Mouse (Mus musculus) bone marrow macrophage, adult 2 months (primary cell): Measurements from ENCODE around the gene Mettl7a3.

Source experiments
- CTCF ChIP-seq: IDR thresholded peaks from 2 replicates; pipeline ENCODE4 v1.5.1; 2012; ENCODE audit warnings: low read depth, mild to moderate bottlenecking, low read length, moderate library complexity
- POLR2A ChIP-seq: IDR thresholded peaks from 2 replicates; pipeline ENCODE4 v1.6.1; 2012; ENCODE audit warnings: mild to moderate bottlenecking, low read depth, low read length, borderline replicate concordance

DNA sequence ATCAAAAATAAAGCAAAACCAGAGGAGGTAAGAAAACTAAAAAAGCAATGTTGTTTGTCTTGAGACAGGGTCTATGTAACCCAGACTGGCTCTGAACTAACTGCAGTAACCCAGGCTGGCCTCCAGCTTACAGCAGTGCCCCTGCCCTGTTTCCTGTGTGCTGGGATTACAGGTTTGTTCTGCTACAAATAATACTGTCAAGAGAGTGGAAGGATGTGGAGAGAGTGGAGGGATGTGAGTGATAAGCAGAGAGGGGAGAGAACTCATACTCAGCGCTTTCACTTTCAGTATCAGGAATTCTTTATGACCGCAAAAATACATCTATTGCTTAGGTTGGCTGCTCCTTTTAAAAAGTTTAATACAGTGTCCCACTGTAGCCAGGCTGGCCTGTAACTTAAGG, 22.4 kb upstream of the Mettl7a3 start:
- TF ChIP-seq CTCF: no peak
- TF ChIP-seq POLR2A: no peak
